Mouse (Mus musculus) right cerebral cortex, postnatal 4 days (tissue): Measurements from ENCODE around the gene Arv1.
A peak's percentile ranks its signal among the peaks of the same experiment; 100 is the strongest.

Experiments used
- DNase-seq: peaks from one replicate; pipeline ENCODE4 v3.0.0-alpha.2; 2022

Arv1 gene

GRCm38 (mm10) chr8:124732828-124733227, 10.9 kb downstream of the Arv1 start:
- DNase-seq, result no peak

DNA sequence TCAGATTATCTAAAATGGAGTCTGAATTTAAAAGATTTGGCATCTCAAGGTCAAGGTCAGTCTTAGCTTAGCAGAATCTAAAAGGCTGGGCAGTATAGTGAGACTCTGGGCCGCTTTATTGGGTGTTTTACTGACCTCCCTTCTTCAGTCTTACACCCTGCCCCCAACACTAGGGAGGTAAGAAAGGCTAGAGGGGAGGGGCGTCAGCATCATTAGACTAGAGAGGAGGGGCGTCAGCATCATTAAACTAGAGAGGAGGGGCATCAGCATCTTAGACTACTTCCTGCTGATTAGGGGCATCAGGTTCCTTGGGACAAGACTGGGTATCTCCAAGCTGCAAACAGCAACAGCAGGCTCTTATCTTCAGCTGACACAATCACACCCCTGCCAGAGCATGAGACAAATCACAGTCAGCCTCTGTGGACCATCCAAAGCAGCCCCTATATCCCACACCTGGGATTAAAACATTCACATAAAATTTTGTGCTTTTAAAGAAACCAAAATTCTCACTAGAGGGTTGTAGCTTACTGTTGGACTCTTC, 13.5 kb downstream of the Arv1 start:
- no peak for DNase-seq

GRCm38 (mm10) chr8:124739268-124739667, 17.3 kb downstream of the Arv1 start:
- no peak for DNase-seq

DNA sequence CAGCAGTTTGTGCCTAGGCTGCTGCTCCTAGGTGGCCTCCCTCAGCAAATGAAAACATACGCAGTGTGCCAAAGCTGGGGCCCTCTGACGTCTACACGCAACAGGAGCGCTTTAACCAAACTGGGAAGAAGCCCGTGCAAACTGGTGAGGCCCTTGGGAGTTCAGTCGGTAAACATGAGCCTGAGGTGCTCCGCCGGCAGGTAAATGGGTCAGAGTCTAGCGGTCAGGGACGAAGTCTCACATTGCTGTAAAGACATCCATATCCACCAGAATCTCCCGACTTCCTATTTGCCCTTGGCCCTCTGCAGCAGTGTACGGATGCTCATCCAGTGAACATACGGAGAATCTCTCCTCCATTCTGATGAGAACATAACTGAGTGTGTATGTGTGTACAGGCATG, 24.7 kb downstream of the Arv1 start:
- DNase-seq, result no peak

DNA sequence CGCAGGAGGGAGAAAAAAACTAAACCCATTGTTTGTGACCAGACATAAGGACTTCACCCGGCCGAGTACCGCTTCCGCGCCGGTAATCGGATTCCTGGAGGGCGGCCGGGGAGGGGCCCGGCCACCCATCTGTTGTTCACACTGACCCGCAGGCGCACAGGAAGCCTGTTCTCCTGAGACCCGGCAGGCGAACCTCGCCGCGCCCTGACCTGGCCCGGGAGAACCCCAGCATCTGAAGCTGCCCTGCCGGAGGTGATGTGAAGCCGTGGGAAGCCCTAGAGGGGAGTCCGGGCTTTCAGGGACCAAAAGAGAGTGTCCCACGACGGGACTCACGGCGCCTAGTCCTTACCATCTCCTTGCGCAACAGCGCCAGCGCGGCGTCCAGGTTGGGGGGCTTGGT, 29.3 kb downstream of the Arv1 start:
- DNase-seq, result no peak

DNA sequence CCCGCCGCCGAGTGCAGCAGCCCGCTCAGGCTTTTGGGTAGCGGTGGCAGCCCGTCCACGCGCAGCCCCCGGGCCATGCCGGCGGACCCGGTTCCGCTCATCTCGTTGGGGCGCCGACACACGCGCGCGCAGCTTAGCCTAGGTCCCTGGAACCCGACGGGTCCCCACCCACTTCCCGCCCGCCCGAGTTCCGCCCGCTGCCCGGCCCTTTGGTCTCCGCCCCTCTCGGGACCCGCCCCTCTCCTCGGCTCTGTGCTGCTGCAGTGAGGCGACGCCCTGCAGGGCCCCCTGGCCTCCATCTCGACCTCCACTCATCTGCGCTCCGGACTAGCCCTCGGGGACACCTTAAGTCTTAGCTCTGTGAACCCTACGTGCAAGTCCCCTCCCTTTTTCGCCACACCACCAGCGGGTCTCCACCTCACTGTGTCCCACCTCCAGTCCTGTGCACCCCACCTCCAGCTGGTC, 29.8 kb downstream of the Arv1 start, which contains the start of gene Fam89a:
Gene Fam89a (minus strand): TSS at position 124 of the 465 bp plus-strand sequence.
- peak; percentile 12 for DNase-seq

- DNase-seq, result no peak
Observed at GRCm38 (mm10) chr8:124752325-124752862, 30.5 kb downstream of the Arv1 start.

DNA sequence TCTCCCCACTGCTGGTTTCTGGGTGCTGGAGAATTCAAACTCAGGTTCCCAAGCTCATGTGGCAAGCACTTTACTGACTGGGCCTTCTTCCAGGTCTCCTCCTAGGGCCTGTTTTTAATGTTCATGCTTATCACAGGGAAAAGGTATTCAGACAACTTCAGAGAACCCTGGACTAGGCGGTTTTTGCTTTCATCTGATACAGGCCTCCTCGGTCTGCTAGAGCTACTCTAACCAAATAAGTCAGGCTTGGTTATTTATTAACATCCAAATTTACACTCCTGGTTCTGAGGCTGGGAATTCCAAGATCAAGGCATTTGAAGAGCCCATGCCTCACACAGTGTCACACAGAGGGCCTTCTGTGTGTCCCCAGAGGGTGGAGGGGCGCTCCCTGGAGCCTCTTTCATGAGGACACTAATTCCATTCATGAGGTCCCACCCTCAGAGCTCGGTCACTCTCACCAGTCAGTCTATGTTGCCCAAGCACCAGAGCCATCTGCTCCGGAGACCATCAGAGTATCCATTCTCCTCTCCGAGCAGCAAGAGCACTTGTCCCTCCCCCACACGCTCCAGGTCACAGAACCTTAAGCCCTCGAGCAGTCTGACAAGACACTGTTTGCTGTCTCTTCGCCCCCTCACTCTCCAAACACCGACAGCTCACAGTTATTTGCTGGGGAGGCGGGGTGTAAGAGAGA, 32.3 kb downstream of the Arv1 start:
- no peak for DNase-seq

DNA sequence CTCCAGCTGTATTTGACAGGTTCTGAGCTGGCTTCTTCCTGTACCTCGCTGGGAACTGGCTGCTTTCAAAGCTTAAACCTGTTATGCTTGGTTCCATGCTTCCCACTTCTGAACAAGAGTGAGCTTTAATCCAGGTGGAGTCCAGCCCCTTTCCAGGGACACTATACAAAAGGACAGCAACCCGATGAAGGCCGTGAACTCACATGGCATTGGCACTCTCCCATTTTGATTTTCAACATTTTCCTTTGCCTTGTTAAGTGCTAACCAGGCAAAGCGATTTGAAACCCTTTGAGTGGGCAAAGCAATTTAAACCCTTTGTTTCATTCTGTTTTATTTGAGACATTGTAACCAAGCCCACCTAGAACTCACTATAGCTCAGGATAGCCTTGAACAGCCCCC, 32.9 kb downstream of the Arv1 start:
- DNase-seq, result no peak

DNA sequence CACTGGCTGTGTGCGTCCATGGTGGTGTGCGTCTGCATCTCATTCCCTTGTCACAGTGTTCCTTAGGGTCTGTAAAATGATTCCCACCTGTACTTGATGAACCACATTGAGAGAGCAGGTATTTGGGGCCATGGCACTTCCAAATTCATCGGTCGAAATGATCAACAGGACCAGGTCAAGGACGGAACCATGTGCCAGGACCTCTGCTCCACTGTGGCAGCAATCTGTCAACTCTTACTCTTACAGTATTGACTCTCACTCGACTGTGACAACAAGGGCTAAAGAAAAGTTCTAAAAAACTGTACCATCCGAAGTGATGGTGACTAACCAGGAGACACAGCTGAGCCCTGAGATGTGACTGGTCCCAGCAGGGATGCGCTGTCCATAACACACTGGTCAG, 33.5 kb downstream of the Arv1 start:
- no peak for DNase-seq

GRCm38 (mm10) chr8:124756153-124756552, 34.2 kb downstream of the Arv1 start:
- no peak for DNase-seq

GRCm38 (mm10) chr8:124756601-124757000, 34.7 kb downstream of the Arv1 start:
- DNase-seq, result no peak

DNA sequence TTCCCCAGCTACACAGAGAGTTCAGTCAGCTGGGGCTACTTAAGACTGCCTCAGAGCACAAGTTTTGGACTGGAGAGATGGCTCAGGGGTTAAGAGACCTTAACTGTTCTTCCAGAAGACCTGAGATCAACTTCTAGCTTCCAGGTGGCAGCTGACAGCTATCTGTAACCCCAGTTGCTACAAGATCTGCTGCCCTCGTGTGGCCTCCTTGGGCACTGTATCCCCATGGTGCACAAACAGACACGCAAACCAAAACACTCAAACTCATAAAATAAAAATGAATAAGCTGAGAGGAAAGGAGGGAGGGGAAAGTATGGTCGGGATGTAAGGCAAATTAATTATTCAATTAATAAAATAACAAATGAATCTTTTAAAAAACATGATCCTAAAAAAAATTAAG, 36.6 kb downstream of the Arv1 start:
- DNase-seq, result peak; percentile 53

DNA sequence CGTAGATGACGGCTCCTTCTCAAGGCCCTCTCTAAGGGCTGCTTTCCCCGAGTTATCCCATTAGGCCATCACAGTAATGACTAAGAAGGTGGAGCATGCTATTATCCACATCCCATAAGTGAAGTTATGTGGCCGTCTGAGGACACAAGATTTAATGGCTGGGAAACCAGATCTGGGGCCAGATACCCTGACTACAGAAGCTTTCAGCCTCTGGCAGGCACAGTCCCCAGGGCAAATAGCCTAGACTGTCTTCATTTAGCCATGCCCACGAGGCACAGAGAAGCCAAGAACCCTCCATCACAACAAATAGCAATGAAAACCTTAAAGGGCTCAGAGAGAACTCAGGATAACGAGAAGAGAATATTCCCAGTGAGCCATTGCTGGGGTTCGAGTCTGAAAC, 41.1 kb downstream of the Arv1 start:
- DNase-seq, result no peak

GRCm38 (mm10) chr8:124772389-124772788, 50.5 kb downstream of the Arv1 start:
- DNase-seq, result no peak

- peak; percentile 80 for DNase-seq
Observed at GRCm38 (mm10) chr8:124775695-124776094, 53.8 kb downstream of the Arv1 start.

DNA sequence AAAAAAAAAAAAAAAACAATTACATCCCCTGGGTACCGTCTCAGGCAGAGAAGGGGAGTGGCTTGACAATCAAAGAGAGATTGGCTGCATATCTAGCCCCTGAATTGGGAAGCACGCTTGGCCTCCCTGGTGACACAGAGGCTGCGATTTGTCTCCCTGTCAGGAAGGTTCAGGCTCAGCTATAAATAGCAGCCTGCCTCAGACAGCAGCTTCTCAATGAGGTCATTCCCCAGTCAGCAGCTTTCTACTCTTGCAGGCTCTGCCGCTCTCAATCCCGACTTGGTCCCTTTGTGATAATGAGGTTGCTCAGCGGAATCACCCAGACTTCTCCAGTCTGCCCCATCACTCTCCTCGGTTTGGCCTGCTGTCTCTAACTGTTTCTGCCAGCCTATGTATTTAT, 58.3 kb downstream of the Arv1 start:
- DNase-seq, result peak; percentile 26

GRCm38 (mm10) chr8:124782431-124782830, 60.5 kb downstream of the Arv1 start:
- no peak for DNase-seq

DNA sequence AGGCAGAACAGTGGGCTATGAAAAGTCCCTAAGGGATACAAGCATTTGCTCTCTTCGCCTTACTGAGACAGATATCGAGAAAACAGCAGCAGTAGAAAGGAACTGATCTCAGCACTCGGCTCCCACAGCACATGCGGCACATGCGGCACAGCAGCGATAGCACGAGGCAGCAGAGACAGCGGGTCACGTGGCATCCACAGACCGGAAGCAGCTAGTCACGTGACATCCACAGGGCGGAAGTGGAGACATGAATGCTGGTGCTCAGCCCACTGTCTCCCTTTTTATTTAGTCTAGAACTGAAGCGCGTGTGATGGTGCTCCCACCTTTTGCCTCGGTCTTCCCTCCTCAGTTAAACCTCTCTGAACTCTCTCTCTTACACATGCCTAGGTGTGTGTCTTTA, 61.3 kb downstream of the Arv1 start:
- DNase-seq, result no peak
